Mouse (Mus musculus) c-Kit-positive CD71-negative TER-119-negative erythroid progenitor cells, embryonic 14.5 days (primary cell): Measurements from ENCODE around the gene Slc4a1.

ENCODE experiments used
- DNase-seq: peaks from one replicate; pipeline ENCODE4 v3.0.0-alpha.2; 2013; ENCODE audit warnings: low read depth

The Slc4a1 gene

DNA sequence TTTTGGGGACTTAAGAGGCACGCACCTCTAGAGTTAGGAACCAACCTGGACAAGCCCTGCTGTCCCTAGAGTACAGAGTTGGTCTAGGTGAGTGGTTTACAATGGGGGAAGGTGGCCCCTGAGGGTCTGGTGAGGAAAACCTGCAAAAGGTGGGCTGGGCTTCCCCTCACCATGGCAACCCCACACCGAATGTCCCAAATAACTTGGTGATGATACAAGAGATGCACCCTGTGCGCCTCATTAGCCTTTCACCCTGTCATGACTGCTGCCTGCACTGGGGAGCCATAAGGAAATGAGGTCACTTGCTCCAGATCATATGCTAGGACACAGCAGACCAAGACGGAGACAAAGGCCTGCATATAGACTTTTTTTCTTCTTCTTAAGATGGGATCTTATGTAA lies 15.6 kb downstream of the Slc4a1 start:
- DNase-seq = no peak

- no peak for DNase-seq
Measured at GRCm38 (mm10) chr11:102349189-102349954, 16.6 kb downstream of the Slc4a1 start.

DNA sequence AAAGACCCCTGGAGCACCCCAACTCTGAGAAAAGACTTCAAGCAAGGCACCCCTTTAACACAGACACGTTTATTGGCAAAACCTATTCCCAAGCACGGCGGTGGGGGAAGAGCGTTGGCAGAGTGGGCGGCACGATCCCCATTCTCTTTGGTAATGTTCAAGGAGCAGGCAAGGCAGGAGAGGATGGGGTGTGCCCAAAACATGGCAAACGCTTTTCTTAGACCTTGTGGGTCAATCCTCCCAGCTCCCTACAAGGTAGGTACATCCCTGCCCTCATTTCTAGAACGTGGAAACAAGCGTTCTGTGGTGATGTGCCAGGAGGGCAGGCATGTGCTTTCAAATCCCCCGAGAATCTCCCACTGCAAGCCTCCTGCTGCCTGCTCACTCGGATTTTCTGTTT lies 17.2 kb downstream of the Slc4a1 start:
- no peak for DNase-seq

- DNase-seq = no peak
Measured at GRCm38 (mm10) chr11:102348101-102348585, 17.9 kb downstream of the Slc4a1 start.

- no peak for DNase-seq
Measured at GRCm38 (mm10) chr11:102347683-102348082, 18.3 kb downstream of the Slc4a1 start.

- DNase-seq = no peak
Measured at GRCm38 (mm10) chr11:102346926-102347325, 19.1 kb downstream of the Slc4a1 start.

DNA sequence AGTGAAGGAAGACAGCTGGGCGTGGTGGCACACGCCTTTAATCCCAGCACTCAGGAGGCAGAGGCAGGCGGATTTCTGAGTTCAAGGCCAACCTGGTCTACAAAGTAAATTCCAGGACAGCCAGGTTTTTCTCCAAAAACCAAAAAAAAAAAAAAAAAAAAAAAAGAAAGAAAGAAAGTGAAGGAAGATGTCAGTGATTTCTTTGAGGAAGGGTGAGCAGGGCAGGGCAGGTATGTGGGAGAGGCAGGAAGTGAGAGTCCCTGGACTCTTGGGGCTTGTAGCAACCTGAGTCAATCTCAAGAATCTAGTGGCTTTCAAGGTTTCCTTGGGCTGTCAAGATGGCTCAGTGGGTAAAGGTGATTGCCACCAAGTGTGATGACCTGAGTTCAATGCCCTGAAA lies 21.5 kb downstream of the Slc4a1 start:
- no peak for DNase-seq

- DNase-seq = no peak
Measured at GRCm38 (mm10) chr11:102342742-102343141, 23.3 kb downstream of the Slc4a1 start.

- no peak for DNase-seq
Measured at GRCm38 (mm10) chr11:102341101-102341500, 24.9 kb downstream of the Slc4a1 start.

DNA sequence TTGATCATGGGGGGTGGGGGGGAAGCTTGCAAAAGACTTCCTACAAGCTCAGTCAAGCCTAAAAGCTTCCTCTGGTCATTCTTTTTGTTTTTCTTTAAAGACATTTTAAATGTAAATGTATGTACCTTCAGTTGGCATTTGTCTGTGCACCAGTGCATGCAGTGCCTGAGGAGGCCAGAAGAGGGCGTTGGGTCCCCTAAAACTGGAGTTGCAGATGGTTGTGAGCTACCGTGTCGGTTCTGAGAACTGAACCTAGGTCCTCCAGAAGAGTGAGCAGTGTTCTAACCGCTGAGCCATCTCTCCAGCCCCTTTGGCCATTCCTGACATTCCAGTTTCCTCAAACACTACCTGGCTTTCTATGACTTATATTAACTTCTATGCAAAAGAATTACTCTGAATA lies 26.4 kb downstream of the Slc4a1 start:
- DNase-seq = no peak

- no peak for DNase-seq
Measured at GRCm38 (mm10) chr11:102339195-102339594, 26.8 kb downstream of the Slc4a1 start.

DNA sequence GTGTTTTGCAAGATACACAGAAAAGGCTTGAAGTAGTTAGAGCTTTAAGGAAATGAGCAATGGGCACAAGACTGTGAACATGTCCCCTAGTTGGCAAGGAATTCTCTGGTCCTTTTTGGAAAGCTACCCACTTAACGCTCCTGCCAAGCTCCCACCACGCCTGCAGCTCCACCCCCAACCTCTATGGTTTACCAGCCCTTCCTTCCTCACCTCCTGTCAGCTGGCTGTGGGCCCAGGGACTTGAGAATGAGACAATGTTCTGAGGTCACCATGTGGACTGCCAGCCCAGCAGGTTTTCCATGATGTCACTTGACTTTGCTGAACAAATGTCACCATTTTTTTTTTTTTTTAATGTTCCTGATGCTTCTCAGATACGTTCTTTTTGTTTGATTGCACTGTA lies 27.4 kb downstream of the Slc4a1 start:
- no peak for DNase-seq

DNA sequence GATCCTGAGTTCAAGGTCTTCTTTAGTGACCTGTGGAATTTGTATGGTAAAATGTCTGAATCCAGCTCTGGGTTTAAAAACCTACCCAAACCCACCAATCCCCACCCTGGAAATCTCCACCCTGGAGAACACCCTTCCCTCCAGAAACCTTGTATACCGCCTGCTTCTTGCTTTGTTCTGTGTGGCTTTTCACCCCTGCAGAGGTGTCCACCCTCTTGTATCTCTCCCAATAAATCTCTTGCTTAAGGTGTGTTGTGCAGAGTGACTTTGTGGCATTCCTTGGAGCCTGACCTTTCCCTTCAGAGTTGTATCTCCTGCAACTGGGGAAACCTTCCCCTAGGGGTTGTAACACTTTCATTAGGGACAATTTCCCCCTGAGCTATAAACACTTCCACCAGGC lies 28.1 kb downstream of the Slc4a1 start:
- DNase-seq = no peak

DNA sequence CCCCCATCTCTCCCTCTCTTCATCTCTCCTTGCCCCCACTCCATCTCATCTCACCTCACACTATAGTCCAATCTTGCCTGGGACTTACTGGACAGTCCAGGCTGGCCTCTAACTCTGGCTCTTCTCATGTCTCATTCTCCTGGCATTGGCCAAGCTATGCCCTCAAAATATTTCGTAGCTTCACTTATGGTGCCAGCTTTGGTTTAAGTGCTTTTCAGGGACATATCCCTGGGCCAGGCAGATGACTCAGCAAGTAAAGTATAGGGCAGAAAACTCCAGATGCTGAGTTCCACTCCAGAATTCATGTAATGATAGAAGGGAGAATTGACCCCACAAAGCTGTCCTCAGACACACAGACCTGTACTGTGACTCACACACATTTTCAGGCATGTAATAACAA lies 29.8 kb downstream of the Slc4a1 start:
- DNase-seq = no peak

- DNase-seq = no peak
Measured at GRCm38 (mm10) chr11:102334973-102335700, 30.9 kb downstream of the Slc4a1 start.

- no peak for DNase-seq
Measured at GRCm38 (mm10) chr11:102334010-102334409, 32.0 kb downstream of the Slc4a1 start.

DNA sequence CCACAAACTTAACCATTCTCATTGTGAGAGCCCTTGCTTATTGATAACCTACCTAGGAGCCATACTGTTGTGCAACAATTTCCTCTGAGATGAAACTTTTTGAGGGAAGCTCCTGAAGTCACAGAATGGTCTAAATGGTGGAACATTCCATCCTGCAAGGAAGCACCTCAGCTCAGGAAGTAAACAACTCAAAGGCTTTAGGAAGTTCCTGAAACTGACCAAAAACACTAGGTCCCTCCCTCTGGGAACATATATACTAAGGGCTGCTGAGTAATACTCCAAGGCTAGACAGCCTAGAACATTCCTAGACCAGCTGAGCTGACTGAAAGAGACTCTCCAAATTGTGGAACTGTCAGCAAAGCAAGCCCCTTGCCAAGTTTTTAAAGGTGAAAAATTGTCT lies 32.9 kb downstream of the Slc4a1 start:
- DNase-seq = no peak

- no peak for DNase-seq
Measured at GRCm38 (mm10) chr11:102331806-102332205, 34.2 kb downstream of the Slc4a1 start.

GRCm38 (mm10) chr11:102330039-102330438 lies 36.0 kb downstream of the Slc4a1 start:
- DNase-seq = no peak

GRCm38 (mm10) chr11:102329518-102329917 lies 36.5 kb downstream of the Slc4a1 start:
- DNase-seq = no peak

- DNase-seq = no peak
Measured at GRCm38 (mm10) chr11:102327839-102328238, 38.2 kb downstream of the Slc4a1 start.

- no peak for DNase-seq
Measured at GRCm38 (mm10) chr11:102327250-102327649, 38.8 kb downstream of the Slc4a1 start.

GRCm38 (mm10) chr11:102323516-102323915 lies 42.5 kb downstream of the Slc4a1 start:
- DNase-seq = no peak
